Mouse (Mus musculus): ENCODE measurements around the gene Trnp1.

DNA sequence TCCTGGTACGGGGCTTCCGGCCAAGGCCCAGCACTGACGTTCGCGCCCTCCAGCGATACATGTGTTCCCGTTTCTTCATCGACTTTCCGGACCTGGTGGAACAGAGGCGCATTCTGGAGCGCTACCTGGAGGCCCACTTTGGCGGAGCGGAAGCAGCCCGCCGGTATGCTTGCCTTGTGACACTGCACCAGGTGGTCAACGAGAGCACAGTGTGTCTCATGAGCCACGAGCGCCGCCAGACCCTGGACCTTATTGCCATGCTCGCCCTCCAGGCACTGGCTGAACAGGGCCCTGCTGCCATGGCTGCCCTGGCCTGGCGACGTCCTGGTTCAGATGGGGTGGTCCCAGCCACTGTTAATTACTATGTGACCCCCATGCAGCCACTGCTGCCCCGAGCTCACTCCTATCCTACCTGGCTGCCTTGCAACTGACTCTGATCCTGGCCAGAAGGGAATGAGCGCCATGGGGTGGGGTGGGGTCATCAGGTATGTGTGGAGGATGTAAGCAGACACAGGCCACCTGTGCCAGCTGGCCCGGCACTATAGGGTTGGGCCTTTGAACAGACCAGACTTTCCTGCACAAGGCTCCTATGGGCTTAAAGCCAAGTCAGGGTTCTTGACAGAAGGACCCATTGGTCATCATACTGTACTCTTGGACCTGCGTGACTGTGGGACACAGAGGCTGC is 11.5 kb downstream of the Trnp1 start:
- TF ChIP-seq CTCF (IDR thresholded peaks at IDR 0.05; ENCODE audit: insufficient read depth, low read depth, low read length) (no peak), POLR2A (IDR thresholded peaks at IDR 0.05; ENCODE audit: insufficient read depth, low read depth, low read length) (no peak)

All from olfactory bulb, adult 2 months (tissue).